Mouse (Mus musculus) cerebellum, adult 2 months (tissue): Measurements from ENCODE around the gene Fbxl18.
"Not testable (repeated sequence)": the region's sequence is repeated elsewhere in the genome, so short reads cannot be mapped to it uniquely, and the experiment has no call there.

Experiments used
- CTCF ChIP-seq: fragments of 200-500 bp; IDR thresholded peaks from 2 replicates; pipeline ENCODE4 v1.5.1; 2011; ENCODE audit warnings: low read depth, mild to moderate bottlenecking, control low read depth, low read length, moderate library complexity, borderline replicate concordance; ENCODE audit not compliant: insufficient read depth
- POLR2A ChIP-seq: fragments of 200-500 bp; IDR thresholded peaks from 2 replicates; pipeline ENCODE4 v1.6.1; 2011; ENCODE audit warnings: low read length, control low read depth, borderline replicate concordance; ENCODE audit not compliant: insufficient read depth

DNA sequence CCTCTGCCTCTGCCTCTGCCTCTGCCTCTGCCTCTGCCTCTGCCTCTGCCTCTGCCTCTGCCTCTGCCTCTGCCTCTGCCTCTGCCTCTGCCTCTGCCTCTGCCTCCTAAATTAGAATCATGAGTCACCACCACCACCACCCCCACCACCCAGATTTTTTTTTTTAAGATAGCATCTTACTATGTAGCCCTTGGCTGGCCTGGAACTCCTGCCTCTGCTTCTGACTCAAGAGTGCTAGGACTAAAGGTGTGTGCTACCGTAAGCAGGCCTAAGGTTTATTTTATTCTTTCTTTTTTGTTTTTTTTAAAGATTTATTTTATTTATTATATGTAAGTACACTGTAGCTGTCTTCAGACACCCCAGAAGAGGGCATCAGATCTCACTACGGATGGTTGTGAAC is 57.8 kb downstream of the Fbxl18 start:
- TF ChIP-seq POLR2A, CTCF: not testable (repeated sequence)
